Mouse (Mus musculus) olfactory bulb, adult 2 months (tissue): ENCODE measurements around the gene Jarid2. TPM values are rescaled to one million over a fixed set of nuclear protein-coding genes. Genes with fewer than 3 reads are reported as not detected.
"Not testable (repeated sequence)": the region's sequence is repeated elsewhere in the genome, so short reads cannot be mapped to it uniquely, and the experiment has no call there.

ENCODE experiments used
- H3K27ac ChIP-seq: fragments of 200-500 bp; 2 replicates; pipeline ENCODE4 v1.5.1; 2012; ENCODE audit warnings: low read depth, low read length; ENCODE audit not compliant: insufficient read depth
- H3K4me1 ChIP-seq: fragments of 200-500 bp; 2 replicates; pipeline ENCODE4 v1.6.1; 2012; ENCODE audit warnings: low read length; ENCODE audit not compliant: control insufficient read depth, insufficient read depth
- H3K4me3 ChIP-seq: fragments of 200-500 bp; 2 replicates; pipeline ENCODE4 v1.5.1; 2012; ENCODE audit warnings: mild to moderate bottlenecking, low read depth, low read length, moderate library complexity; ENCODE audit not compliant: insufficient read depth
- CTCF ChIP-seq: fragments of 200-500 bp; IDR thresholded peaks from 2 replicates; pipeline ENCODE4 v1.5.1; 2012; ENCODE audit warnings: low read depth, mild to moderate bottlenecking, low read length, moderate library complexity; ENCODE audit not compliant: insufficient read depth
- POLR2A ChIP-seq: fragments of 200-500 bp; IDR thresholded peaks from 2 replicates; pipeline ENCODE4 v1.6.1; 2012; ENCODE audit warnings: mild to moderate bottlenecking, low read depth, low read length, moderate library complexity; ENCODE audit not compliant: insufficient read depth
- WGBS: fragments of 180-500 bp; shearing (Covaris S2); methylation state at CpG from one replicate; pipeline ENCODE4 v1.1.7; 2018; 5-methylcytosine and 5-hydroxymethylcytosine counted together
- polyA plus RNA-seq: library from polyadenylated mRNA; stranded (reverse); fragments of >200 nt; gene quantifications from 2 replicates; pipeline ENCODE4 v1.2.4, GENCODE M21; 2012; ENCODE audit warnings: low replicate concordance; ENCODE audit not compliant: missing spikeins, insufficient read depth, insufficient read length

Jarid2 gene
- polyA plus RNA-seq, 1 experiment: 107 TPM

DNA sequence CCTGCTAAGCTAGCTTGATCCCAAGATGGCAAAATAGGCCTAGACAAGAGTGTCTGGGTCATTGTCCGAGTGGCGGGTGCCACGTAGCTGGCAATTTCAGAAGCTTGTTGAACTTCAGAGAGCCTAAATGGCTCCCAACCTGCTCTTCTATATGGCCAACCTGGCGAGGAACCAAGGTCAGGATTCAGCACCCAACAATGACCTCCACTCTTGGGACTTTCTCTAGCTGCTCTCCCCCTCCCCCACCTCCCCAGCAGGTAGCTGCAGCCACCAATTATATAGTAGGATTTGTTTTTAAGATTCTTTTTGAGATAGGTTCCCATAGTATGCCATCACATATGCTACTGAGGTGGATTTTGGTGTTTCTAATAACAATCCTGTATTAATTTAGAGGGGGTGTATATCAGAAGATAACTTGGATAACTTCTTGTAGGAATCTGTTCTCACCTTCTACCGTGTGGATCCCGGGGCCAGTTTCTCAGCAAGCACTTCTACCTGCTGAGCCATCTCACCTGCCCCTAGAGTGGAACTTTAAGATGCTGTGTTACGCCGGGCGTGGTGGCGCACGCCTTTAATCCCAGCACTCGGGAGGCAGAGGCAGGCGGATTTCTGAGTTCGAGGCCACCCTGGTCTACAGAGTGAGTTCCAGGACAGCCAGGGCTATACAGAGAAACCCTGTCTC is 20.8 kb upstream of the Jarid2 start:
- WGBS: 99% methylated on average over 14 of the region's 14 CpGs
- Histone ChIP-seq H3K4me1 (0 out of 2 replicates have a peak, but pooled peaks cover 4% of the 10 kb centered on the region), H3K4me3 (no peak overlapping the region), H3K27ac (no peak overlapping the region)
- TF ChIP-seq CTCF (no peak), POLR2A (no peak)

- TF ChIP-seq CTCF (no peak), POLR2A (no peak)
- 88% methylated on average over 8 of the region's 8 CpGs for WGBS
- Histone ChIP-seq H3K4me1 (0 out of 2 replicates have a peak, but pooled peaks cover 4% of the 10 kb centered on the region), H3K4me3 (no peak overlapping the region), H3K27ac (no peak overlapping the region)
These were observed 19.4 kb upstream of the Jarid2 start for GRCm38 (mm10) chr13:44709747-44710480.

GRCm38 (mm10) chr13:44711062-44711461 is 18.2 kb upstream of the Jarid2 start:
- WGBS: 76% methylated on average over 5 of the region's 5 CpGs
- no peak overlapping the region for H3K27ac ChIP-seq
- TF ChIP-seq CTCF: no peak
- TF ChIP-seq POLR2A: no peak
- H3K4me3 ChIP-seq: no peak overlapping the region
- peaks cover 7% of the 10 kb centered on the region; the same call in 1 of the 2 replicates for H3K4me1 ChIP-seq

- no peak overlapping the region for H3K27ac ChIP-seq
- H3K4me1 ChIP-seq: peaks cover 3% of the 10 kb centered on the region; the same call in 1 of the 2 replicates
- no peak overlapping the region for H3K4me3 ChIP-seq
- no peak for TF ChIP-seq POLR2A
- TF ChIP-seq CTCF: no peak
- 83% methylated on average over 1 of the region's 1 CpGs for WGBS
These were observed 17.4 kb upstream of the Jarid2 start for GRCm38 (mm10) chr13:44711882-44712281.

DNA sequence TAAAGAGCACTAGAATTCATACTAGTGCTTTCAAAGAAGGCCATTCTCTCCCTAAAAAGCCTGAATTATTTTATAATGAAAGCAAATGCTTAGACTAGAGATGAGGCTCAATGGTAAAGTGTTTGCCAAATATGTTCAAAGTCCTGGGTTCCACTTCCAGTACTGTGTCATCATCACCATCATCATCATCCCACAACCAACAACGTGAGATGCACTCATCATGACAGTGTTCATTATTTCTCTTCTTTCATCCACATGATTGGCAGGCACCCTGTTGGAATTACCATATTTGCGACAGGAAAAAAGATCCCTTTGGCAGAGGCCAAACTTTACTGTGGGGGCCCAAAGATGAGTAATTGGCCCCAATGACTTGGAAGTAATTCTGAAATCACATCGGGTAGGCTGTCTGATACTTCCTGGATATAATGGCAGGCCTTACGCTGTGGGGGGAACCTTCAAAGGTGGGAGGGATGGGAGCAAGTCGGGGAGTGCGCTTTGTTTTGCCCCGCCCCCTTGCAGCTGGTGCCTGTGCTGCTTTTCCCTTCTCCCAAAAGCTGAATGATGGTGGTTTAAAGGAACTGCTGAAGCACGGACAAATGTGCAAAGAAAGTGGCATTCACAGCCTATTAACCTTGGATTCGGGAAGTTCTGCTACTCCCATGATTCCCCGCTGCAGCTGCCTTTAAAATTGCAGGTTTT is 13.9 kb upstream of the Jarid2 start:
- Histone ChIP-seq H3K4me3 (no peak overlapping the region), H3K27ac (no peak overlapping the region), H3K4me1 (peaks cover 3% of the 10 kb centered on the region; the same call in 1 of the 2 replicates)
- TF ChIP-seq CTCF: no peak
- TF ChIP-seq POLR2A: no peak
- WGBS: 18% methylated on average over 10 of the region's 10 CpGs

- TF ChIP-seq CTCF (no peak), POLR2A (no peak)
- H3K27ac ChIP-seq: no peak overlapping the region
- H3K4me3 ChIP-seq: no peak overlapping the region
- 96% methylated on average over 9 of the region's 9 CpGs for WGBS
- peaks cover 3% of the 10 kb centered on the region; the same call in 1 of the 2 replicates for H3K4me1 ChIP-seq
These were observed 11.4 kb upstream of the Jarid2 start for GRCm38 (mm10) chr13:44717838-44718237.

DNA sequence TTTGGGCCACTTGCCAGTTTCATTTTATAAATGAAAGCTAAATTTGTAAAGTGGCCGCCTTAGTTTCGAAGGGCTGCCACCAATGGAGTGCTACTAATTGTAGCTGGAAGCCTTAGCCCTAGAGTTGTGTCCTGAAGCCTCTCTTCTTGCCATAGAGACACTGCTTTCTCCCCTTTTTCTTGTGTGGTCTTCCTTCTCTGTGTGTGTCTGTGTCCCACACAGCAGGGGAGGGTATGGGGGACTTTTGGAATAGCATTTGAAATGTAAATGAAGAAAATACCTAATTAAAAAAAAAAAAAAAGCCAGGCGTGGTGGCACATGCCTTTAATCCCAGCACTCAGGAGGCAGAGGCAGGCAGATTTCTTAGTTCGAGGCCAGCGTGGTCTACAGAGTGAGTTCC is 10.8 kb upstream of the Jarid2 start:
- 97% methylated on average over 5 of the region's 5 CpGs for WGBS
- H3K4me1 ChIP-seq, H3K4me3 ChIP-seq, H3K27ac ChIP-seq: not testable (repeated sequence)

- H3K27ac ChIP-seq: no peak overlapping the region
- 84% methylated on average over 1 of the region's 1 CpGs for WGBS
- H3K4me3 ChIP-seq: no peak overlapping the region
- TF ChIP-seq CTCF (no peak), POLR2A (no peak)
- peaks cover 3% of the 10 kb centered on the region; the same call in 1 of the 2 replicates for H3K4me1 ChIP-seq
These were observed 9.2 kb upstream of the Jarid2 start for GRCm38 (mm10) chr13:44720094-44720493.

GRCm38 (mm10) chr13:44721891-44722547 is 7.3 kb upstream of the Jarid2 start:
- Histone ChIP-seq H3K27ac (no peak overlapping the region), H3K4me1 (no peaks in the 10 kb centered on the region), H3K4me3 (no peak overlapping the region)
- TF ChIP-seq CTCF (no peak), POLR2A (no peak)
- 89% methylated on average over 5 of the region's 5 CpGs for WGBS

GRCm38 (mm10) chr13:44723522-44723921 is 5.8 kb upstream of the Jarid2 start:
- not testable (repeated sequence) for H3K27ac ChIP-seq, H3K4me3 ChIP-seq, H3K4me1 ChIP-seq
- WGBS: 94% methylated on average over 9 of the region's 9 CpGs
